Mouse (Mus musculus) MEL (cell line): ENCODE measurements around the gene Gm26938.

Experiments
- CTCF ChIP-seq, 3 experiments: IDR thresholded peaks in 2 of 3; conservative IDR thresholded peaks in 1 of 3; 2 replicates each; pipeline ENCODE4 v1.5.1; 2011 to 2012; ENCODE audit warnings: low read length in 3 of 3, low read depth in 2 of 3, mild to moderate bottlenecking in 2 of 3, improper control_type of control experiment in 1 of 3, inconsistent platforms in 1 of 3, mixed read lengths in 1 of 3, moderate library complexity in 1 of 3; ENCODE audit not compliant: control insufficient read depth in 1 of 3, insufficient read depth in 1 of 3, poor library complexity in 1 of 3, severe bottlenecking in 1 of 3
- KAT2A ChIP-seq: conservative IDR thresholded peaks from 2 replicates; pipeline ENCODE4 v1.6.1; 2012; ENCODE audit warnings: low read depth, low read length, improper control_type of control experiment, inconsistent platforms
- NELFE ChIP-seq: IDR thresholded peaks from 2 replicates; pipeline ENCODE4 v1.6.1; 2011; ENCODE audit warnings: low read depth, low read length, improper control_type of control experiment

GRCm38 (mm10) chr5:139775216-139775926 lies 50.8 kb downstream of the Gm26938 start, which contains the start of gene Ints1:
- TF ChIP-seq NELFE (peak; percentile 76), KAT2A (peak; percentile 93), CTCF (IDR thresholded peaks at IDR 0.05 in 2 of 3, conservative IDR thresholded peaks at IDR 0.05 in 1 of 3; ENCODE audit: control insufficient read depth in 1 of 3, insufficient read depth in 1 of 3, low read depth in 2 of 3, low read length in 3 of 3, poor library complexity in 1 of 3, severe bottlenecking in 1 of 3) (peak; percentile 94 to 96 (median 94))
